Mouse (Mus musculus): ENCODE measurements at regions not wholly inside any gene's neighbourhood (a gene's known extent, or its start where the extent isn't known, plus 50 kb on each side); places are given as distances from the start of the nearest gene placed in this dataset.

- H3K4me3 ChIP-seq (ENCODE audit: low read depth, low read length), result peak overlapping the region; percentile 40
- no peaks in the 10 kb centered on the region for H3K9me3 ChIP-seq (ENCODE audit: control insufficient read depth, low read length)
- H3K4me1 ChIP-seq (ENCODE audit: control insufficient read depth, insufficient read depth, low read length), result peaks cover 8% of the 10 kb centered on the region; the same call in 1 of the 2 replicates
- H3K36me3 ChIP-seq (ENCODE audit: control insufficient read depth, insufficient read depth, low read length), result no peaks in the 10 kb centered on the region
- no peaks in the 10 kb centered on the region for H3K27me3 ChIP-seq (ENCODE audit: control insufficient read depth, insufficient read depth, low read length)
- H3K4me2 ChIP-seq (ENCODE audit: low read depth, low read length), result peak overlapping the region; percentile 93
- WGBS, result 22% methylated on average over 10 of the region's 10 CpGs
- H3K9ac ChIP-seq (replicated peaks; ENCODE audit: low read depth, low read length), result peak overlapping the region; percentile 47
- no peak overlapping the region for H3K27ac ChIP-seq (ENCODE audit: low read depth, low read length)
- peak; percentile 69 for ATAC-seq (ENCODE audit: low read depth)
These were observed 177.8 kb downstream of the Efcab1 start for GRCm38 (mm10) chr16:15084147-15084752.

GRCm38 (mm10) chr16:15084753-15085728 lies 178.6 kb downstream of the Efcab1 start:
- Histone ChIP-seq H3K27me3 (ENCODE audit: control insufficient read depth, insufficient read depth, low read length) (no peaks in the 10 kb centered on the region), H3K4me3 (ENCODE audit: low read depth, low read length) (peak overlapping the region; percentile 40), H3K4me2 (ENCODE audit: low read depth, low read length) (peak overlapping the region; percentile 93), H3K9me3 (ENCODE audit: control insufficient read depth, low read length) (no peaks in the 10 kb centered on the region), H3K36me3 (ENCODE audit: control insufficient read depth, insufficient read depth, low read length) (no peaks in the 10 kb centered on the region), H3K27ac (ENCODE audit: low read depth, low read length) (no peak overlapping the region), H3K4me1 (ENCODE audit: control insufficient read depth, insufficient read depth, low read length) (peaks cover 8% of the 10 kb centered on the region; the same call in 1 of the 2 replicates), H3K9ac (replicated peaks; ENCODE audit: low read depth, low read length) (peak overlapping the region; percentile 47)
- 1% methylated on average over 56 of the region's 56 CpGs for WGBS
- peak; percentile 96 for ATAC-seq (ENCODE audit: low read depth)

- Histone ChIP-seq H3K27ac (ENCODE audit: low read depth, low read length) (no peak overlapping the region), H3K36me3 (ENCODE audit: control insufficient read depth, insufficient read depth, low read length) (no peaks in the 10 kb centered on the region), H3K9ac (replicated peaks; ENCODE audit: low read depth, low read length) (no peak overlapping the region), H3K4me3 (ENCODE audit: low read depth, low read length) (no peak overlapping the region), H3K4me1 (ENCODE audit: control insufficient read depth, insufficient read depth, low read length) (peaks cover 8% of the 10 kb centered on the region; the same call in 1 of the 2 replicates), H3K27me3 (ENCODE audit: control insufficient read depth, insufficient read depth, low read length) (no peaks in the 10 kb centered on the region), H3K9me3 (ENCODE audit: control insufficient read depth, low read length) (no peaks in the 10 kb centered on the region), H3K4me2 (ENCODE audit: low read depth, low read length) (no peak overlapping the region)
- ATAC-seq (ENCODE audit: low read depth), result no peak
- 87% methylated on average over 4 of the region's 4 CpGs for WGBS
These were observed 180.2 kb downstream of the Efcab1 start for GRCm38 (mm10) chr16:15086556-15086955.

DNA sequence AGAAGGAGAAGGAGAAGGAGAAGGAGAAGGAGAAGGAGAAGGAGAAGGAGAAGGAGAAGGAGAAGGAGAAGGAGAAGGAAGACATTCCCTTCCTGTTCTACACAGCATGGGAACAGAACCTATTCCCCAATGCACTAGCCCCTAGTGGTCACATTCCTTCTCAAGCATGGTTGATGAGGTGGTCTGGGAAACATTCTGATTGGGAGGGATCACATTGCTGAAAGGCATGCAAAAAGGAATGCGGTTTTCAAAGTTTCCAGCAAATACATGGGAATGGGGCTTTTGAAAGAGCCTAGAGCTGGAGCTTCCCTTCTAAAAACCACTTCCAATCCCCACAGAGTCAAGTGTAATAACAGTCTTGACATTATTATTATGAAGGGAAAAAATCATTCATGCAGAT lies 197.5 kb downstream of the Efcab1 start:
- Histone ChIP-seq H3K4me3 (ENCODE audit: low read depth, low read length) (no peak overlapping the region), H3K27ac (ENCODE audit: low read depth, low read length) (no peak overlapping the region), H3K4me2 (ENCODE audit: low read depth, low read length) (no peak overlapping the region), H3K27me3 (ENCODE audit: control insufficient read depth, insufficient read depth, low read length) (no peaks in the 10 kb centered on the region), H3K9ac (replicated peaks; ENCODE audit: low read depth, low read length) (no peak overlapping the region), H3K4me1 (ENCODE audit: control insufficient read depth, insufficient read depth, low read length) (no peaks in the 10 kb centered on the region), H3K36me3 (ENCODE audit: control insufficient read depth, insufficient read depth, low read length) (no peaks in the 10 kb centered on the region), H3K9me3 (ENCODE audit: control insufficient read depth, low read length) (no peaks in the 10 kb centered on the region)
- ATAC-seq (ENCODE audit: low read depth), result no peak
- 48% methylated on average over 1 of the region's 1 CpGs for WGBS

- H3K27me3 ChIP-seq (ENCODE audit: control insufficient read depth, insufficient read depth, low read length), result no peaks in the 10 kb centered on the region
- no peak overlapping the region for H3K4me2 ChIP-seq (ENCODE audit: low read depth, low read length)
- no peak overlapping the region for H3K9ac ChIP-seq (replicated peaks; ENCODE audit: low read depth, low read length)
- no peak overlapping the region for H3K27ac ChIP-seq (ENCODE audit: low read depth, low read length)
- 87% methylated on average over 1 of the region's 1 CpGs for WGBS
- H3K36me3 ChIP-seq (ENCODE audit: control insufficient read depth, insufficient read depth, low read length), result no peaks in the 10 kb centered on the region
- ATAC-seq (ENCODE audit: low read depth), result no peak
- no peaks in the 10 kb centered on the region for H3K4me1 ChIP-seq (ENCODE audit: control insufficient read depth, insufficient read depth, low read length)
- no peak overlapping the region for H3K4me3 ChIP-seq (ENCODE audit: low read depth, low read length)
- no peaks in the 10 kb centered on the region for H3K9me3 ChIP-seq (ENCODE audit: control insufficient read depth, low read length)
These were observed 200.8 kb downstream of the Efcab1 start for GRCm38 (mm10) chr16:15107234-15107633.

DNA sequence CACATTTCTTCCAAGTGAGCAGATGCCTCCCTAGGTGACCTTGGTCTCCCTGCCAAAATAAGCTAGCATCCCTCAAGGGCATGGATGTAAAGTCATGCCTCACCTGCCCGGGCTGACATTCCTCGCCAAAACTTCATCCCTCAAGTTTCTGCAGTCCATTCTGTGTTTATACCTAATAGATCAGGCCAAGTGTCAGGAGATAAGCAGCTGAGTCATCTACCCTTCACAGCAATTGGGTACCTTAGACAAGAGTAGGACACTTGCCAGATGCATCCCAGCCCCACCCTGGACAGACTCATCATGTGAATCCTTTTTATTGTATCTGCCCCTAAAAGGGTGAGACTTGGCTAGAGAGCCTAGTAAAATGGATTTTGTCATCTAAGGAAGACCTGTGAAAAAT lies 204.1 kb upstream of the Gm21897 start:
- H3K27me3 ChIP-seq (ENCODE audit: control insufficient read depth, insufficient read depth, low read length), result no peaks in the 10 kb centered on the region
- no peak overlapping the region for H3K4me3 ChIP-seq (ENCODE audit: low read depth, low read length)
- H3K9ac ChIP-seq (replicated peaks; ENCODE audit: low read depth, low read length), result no peak overlapping the region
- H3K36me3 ChIP-seq (ENCODE audit: control insufficient read depth, insufficient read depth, low read length), result no peaks in the 10 kb centered on the region
- no peaks in the 10 kb centered on the region for H3K9me3 ChIP-seq (ENCODE audit: control insufficient read depth, low read length)
- no peak for ATAC-seq (ENCODE audit: low read depth)
- no peaks in the 10 kb centered on the region for H3K4me1 ChIP-seq (ENCODE audit: control insufficient read depth, insufficient read depth, low read length)
- H3K27ac ChIP-seq (ENCODE audit: low read depth, low read length), result no peak overlapping the region
- 93% methylated on average over 2 of the region's 2 CpGs for WGBS
- H3K4me2 ChIP-seq (ENCODE audit: low read depth, low read length), result no peak overlapping the region

DNA sequence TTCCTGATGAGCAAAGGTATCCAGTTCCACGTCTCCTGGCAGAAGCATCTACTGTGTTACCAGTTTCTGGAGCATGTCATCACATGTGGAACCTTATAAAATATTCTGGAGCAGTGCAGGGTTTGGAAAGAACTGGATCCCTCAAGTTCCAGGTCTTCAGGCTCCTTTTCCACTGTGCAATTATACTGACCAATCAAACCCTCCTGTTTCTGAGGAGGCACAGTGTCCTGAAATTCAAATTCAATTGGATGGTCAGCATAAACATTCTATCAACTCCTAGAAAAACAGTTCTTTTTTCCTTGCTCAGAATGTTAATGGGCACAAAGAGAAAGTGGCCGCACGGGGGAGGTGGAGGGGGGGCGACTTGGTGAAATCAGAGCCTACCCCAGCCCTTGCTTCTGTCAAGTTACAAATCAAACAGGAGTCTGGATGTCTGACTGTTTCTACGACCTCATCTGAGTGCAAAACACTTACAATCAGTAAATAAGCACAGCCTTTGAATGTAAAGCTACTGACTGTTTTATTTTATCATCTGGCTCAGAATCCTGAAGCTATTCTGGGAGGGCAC lies 203.2 kb upstream of the Gm21897 start:
- ATAC-seq (ENCODE audit: low read depth), result no peak
- H3K4me1 ChIP-seq (ENCODE audit: control insufficient read depth, insufficient read depth, low read length), result no peaks in the 10 kb centered on the region

GRCm38 (mm10) chr16:15114574-15115230 lies 202.6 kb upstream of the Gm21897 start:
- ATAC-seq (ENCODE audit: low read depth), result no peak
- no peak overlapping the region for H3K4me2 ChIP-seq (ENCODE audit: low read depth, low read length)
- WGBS, result 77% methylated on average over 4 of the region's 4 CpGs
- no peak overlapping the region for H3K9ac ChIP-seq (replicated peaks; ENCODE audit: low read depth, low read length)
- H3K27me3 ChIP-seq (ENCODE audit: control insufficient read depth, insufficient read depth, low read length), result no peaks in the 10 kb centered on the region
- no peak overlapping the region for H3K27ac ChIP-seq (ENCODE audit: low read depth, low read length)
- no peaks in the 10 kb centered on the region for H3K4me1 ChIP-seq (ENCODE audit: control insufficient read depth, insufficient read depth, low read length)
- H3K36me3 ChIP-seq (ENCODE audit: control insufficient read depth, insufficient read depth, low read length), result no peaks in the 10 kb centered on the region
- no peak overlapping the region for H3K4me3 ChIP-seq (ENCODE audit: low read depth, low read length)
- no peaks in the 10 kb centered on the region for H3K9me3 ChIP-seq (ENCODE audit: control insufficient read depth, low read length)

More for the DNA sequence above, 203.2 kb upstream of the Gm21897 start:
- no peaks in the 10 kb centered on the region for H3K27me3 ChIP-seq (ENCODE audit: control insufficient read depth, insufficient read depth, low read length)
- 28% methylated on average over 5 of the region's 5 CpGs for WGBS
- no peaks in the 10 kb centered on the region for H3K36me3 ChIP-seq (ENCODE audit: control insufficient read depth, insufficient read depth, low read length)
- H3K4me2 ChIP-seq (ENCODE audit: low read depth, low read length), result no peak overlapping the region
- no peak overlapping the region for H3K27ac ChIP-seq (ENCODE audit: low read depth, low read length)
- no peaks in the 10 kb centered on the region for H3K9me3 ChIP-seq (ENCODE audit: control insufficient read depth, low read length)
- no peak overlapping the region for H3K9ac ChIP-seq (replicated peaks; ENCODE audit: low read depth, low read length)
- H3K4me3 ChIP-seq (ENCODE audit: low read depth, low read length), result no peak overlapping the region

All from neural tube, embryonic 14.5 days (tissue).